Mouse (Mus musculus): ENCODE data around the gene Gm47995. TPM values are rescaled to one million over a fixed set of nuclear protein-coding genes. Genes with fewer than 3 reads are reported as not detected.
A peak's percentile ranks its signal among the peaks of the same experiment; 100 is the strongest.

The Gm47995 gene
- total RNA-seq, 2 experiments from 2014 or later: not detected

DNA sequence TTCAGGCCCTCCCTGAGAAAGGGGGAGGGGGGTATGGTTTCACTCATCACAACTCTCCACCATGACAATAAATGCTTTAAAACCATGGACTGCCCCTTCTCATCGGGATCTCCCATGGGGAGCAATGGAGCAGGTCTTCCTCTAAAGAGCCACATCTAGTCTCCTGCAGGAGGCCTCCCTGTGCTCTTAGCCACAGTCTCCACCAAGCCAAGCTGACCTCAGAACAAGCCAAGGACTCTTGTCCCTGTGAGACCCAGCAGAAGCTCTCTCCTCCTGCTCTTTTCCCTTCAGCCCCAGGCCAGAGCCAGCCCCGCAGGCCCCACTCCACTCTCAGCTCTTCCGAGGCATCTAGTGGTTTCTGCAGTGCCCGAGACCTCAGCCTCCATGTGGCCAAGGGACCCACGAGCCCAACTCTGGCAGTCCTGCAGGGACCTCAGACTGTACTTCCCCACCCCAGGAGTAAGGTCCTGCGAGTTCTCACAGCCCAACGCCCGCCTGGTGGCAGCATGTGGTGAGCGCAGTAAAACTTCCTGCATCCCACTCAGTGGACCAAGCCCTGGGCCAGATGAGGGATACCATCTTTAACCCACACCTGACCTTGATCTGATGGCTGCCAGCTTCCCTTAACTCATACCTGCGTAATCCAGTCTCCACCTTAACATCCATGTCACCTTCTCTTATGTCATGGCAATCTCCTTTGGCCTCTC, 24.5 kb downstream of the Gm47995 start:
- intact Hi-C loops (cut with DNase I): no loop called here
- no peak for DNase-seq (ENCODE audit: low spot score in 2 of 2)

DNA sequence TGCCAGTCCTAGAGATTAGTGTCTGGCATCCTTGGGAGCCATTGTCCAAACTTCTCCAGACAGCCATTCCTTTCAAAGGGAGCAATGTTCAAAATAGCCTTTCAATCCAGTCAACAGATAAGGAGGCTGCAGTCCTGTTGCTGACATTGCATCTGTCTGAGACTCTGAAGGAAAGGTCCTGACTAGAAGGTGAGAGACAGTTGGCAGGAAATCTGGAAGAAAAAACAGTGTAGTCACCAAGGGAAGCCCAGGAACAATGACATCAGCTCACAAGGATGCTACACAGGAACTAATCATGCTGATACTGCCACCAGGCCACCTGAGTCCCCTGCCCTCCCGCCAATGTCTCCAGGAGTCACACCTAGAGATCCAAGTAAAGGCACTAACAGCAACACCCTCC, 25.1 kb downstream of the Gm47995 start:
- intact Hi-C loops (cut with DNase I): no loop called here
- no peak for DNase-seq (ENCODE audit: low spot score in 2 of 2)

DNA sequence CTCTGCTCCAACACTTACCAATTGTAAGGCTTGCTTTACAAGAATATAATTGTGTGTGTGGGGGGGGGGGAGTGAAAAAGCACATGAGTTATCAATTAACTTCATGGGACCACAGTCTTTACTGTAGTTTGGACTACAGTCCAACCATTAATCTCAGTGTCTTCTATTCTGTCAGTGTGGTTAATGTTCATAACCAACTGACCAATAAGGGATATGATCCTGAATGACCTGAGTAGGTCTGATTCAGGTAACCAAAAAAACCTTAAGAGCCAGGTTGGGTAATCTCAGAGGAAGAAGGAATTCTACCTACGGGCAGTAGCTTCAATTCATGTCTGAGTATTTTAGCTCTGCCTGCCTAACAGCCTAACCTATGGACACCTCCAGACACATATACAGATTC, 26.3 kb downstream of the Gm47995 start:
- DNase-seq (ENCODE audit: low spot score in 2 of 2): no peak
- intact Hi-C loops (cut with DNase I): no loop called here

DNA sequence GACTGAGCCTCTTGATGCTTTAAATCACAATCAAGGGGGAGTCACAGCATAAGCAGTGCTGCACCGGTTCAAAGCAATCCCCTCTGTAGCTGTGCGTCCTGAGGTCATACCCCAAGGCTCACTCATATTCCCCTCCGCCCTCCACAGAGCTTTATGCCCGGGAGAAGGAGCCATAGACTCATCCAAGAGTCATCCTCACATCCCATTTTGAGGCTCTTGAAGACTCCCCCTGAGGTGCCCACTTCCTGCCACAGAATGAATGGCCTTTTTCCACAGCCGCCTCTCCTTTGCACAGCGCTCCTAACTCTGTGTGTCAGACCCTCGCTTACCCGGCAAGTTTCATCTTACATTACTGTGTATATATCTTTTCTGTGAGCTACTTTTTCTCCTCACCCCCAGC, 29.3 kb downstream of the Gm47995 start:
- intact Hi-C loops (cut with DNase I): no loop called here
- no peak for DNase-seq (ENCODE audit: low spot score in 2 of 2)

DNA sequence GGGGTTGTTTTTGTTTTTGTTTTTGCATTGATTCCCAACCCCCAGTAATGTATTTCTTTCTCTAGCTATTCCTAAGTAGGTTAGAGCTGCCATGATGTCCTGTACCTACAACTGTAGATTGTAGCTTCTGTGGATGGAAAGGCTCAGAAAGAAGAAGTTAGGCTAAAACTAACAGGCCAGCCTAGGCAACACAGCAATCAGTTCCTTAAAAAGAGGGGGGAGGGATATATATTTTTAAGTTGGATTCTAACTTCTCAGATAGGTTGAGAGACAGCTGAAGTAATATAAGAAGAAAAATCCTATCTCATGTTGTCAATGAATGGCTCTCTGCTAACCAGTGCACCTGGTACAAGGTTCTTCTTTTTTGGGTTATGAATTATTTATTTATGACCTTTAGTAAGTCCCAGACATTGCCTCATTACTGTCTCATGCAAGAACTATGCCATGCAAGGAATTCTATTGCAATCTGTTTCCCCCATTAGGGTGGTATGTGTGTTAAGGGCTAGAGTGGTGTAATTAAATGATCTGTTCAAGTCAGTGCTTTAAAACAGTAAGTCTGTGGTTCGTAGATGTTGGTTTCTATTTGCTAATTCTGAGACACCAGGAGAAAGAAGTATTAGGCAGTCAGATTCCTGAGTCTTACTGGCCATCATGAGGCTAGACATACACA, 30.2 kb downstream of the Gm47995 start:
- no peak for DNase-seq (ENCODE audit: low spot score in 2 of 2)
- intact Hi-C loops (cut with DNase I): no loop called here

DNA sequence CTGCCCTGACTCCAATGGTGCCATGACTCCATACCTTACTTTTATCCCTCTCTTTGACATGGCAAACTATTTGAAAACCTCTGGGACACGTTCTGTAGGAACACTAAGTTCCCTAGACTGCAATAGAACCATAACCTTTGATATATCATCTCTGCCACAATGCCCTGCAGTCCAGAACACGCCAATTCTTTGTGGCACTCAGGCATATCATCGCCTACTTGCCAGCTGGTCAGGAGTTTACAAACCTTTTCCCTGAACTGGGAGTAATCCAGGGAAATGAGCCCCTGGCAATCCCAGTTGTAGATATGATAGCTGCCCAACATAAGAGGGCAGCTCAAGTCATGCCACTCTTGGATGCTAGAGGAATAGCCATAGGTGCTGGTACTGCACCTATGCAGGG, 34.1 kb downstream of the Gm47995 start:
- intact Hi-C loops (cut with DNase I): no loop called here
- no peak for DNase-seq (ENCODE audit: low spot score in 2 of 2)

DNA sequence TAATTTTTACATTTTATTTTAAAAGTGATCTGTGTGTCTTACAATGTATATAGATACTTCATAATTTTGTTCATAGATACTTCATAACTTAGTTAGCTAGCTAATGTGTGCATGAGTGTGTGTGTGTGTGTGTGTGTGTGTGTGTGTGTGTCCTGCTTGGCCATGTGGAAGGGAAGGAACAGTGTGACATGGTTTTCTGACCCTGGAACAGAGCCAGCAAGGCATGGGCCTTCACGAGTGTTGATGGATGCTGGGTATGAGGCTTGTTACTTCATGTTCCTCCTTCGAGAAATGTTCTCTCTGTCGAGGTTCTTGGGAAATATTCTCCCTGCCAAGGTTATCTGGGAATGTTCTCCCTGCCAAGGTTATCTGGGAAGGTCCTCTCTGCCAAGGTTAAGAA, 35.5 kb downstream of the Gm47995 start:
- DNase-seq (ENCODE audit: low spot score in 2 of 2): no peak
- intact Hi-C loops (cut with DNase I): no loop called here

DNA sequence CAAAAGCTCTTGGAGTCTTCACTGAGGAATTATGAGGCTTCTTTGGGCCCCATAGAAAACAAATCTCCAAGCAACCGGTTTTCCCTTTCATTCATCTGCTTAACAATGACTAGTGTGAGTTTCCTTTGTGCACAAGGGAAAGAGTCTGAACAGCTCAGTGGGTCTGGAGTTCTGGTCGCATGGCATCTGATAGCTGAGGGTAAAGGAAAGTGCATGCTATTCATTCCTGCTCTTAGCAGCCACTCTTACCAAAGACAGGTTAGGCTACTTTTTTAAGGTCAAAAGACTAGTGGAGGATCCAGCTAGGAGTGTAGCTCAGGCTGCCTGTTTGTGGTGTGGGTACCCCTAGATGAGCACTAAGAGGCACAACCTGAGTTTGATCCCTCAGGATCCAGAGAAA, 37.3 kb downstream of the Gm47995 start:
- intact Hi-C loops (cut with DNase I): no loop called here

DNA sequence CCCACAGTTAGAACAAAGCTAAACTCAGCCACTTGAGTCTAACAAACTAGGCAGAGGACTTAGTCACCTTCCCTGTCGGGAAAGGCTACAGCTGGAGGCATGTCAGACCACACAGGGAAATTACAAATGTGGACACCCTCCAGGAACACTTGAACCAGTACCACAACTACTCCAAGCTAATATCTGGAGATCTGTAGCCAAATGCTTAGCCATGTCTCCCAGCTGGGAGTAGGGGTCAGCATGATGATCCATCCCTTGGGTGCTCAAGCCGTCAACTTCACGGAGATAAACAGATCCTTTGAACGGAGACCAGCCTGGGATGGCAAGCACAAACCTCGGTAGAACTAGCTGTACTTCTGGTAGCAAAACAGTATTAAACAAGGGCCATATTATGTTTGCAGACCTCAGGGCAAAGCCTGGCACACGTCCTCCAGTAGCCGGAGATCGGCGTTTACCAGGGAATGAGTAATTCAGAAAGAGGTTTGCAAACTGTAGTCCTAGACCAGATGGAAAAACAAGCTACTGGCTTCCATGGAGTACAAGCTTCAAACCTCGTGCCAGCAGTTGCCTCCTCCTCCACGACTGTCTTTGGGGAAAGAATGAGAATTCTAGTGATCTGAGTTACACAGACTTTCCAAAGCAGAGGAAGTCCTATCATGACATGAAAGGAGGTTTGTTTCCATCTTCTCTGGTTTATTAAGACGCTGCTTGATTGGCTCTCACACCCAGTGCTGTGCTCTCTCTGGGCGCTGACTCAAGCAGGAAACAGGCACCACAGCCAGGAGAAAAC, 38.1 kb downstream of the Gm47995 start:
- intact Hi-C loops (cut with DNase I): no loop called here
- DNase-seq (ENCODE audit: low spot score in 2 of 2): peak; percentile 17 to 18

More for the DNA sequence above, 37.3 kb downstream of the Gm47995 start:
- no peak for DNase-seq (ENCODE audit: low spot score in 2 of 2)

DNA sequence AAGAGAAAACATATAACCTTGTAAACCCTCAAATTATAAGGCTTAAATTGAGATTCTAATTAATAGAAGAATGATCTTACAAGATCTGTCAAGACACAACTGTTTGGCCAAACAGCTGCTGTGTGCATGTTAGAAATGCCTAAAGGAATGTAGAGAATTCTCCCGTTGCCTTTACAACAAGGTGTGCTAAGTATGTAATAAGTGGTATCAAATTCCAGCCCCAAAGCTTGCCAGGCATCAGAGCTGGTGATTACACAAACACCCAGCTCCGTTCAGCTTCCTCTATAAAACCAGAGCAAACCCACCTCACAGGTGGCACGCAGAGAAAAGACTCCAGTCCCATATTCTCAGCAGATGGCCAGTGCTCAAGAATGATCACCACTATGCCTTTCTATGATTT, 39.5 kb downstream of the Gm47995 start:
- intact Hi-C loops (cut with DNase I): no loop called here
- DNase-seq (ENCODE audit: low spot score in 2 of 2): no peak

DNA sequence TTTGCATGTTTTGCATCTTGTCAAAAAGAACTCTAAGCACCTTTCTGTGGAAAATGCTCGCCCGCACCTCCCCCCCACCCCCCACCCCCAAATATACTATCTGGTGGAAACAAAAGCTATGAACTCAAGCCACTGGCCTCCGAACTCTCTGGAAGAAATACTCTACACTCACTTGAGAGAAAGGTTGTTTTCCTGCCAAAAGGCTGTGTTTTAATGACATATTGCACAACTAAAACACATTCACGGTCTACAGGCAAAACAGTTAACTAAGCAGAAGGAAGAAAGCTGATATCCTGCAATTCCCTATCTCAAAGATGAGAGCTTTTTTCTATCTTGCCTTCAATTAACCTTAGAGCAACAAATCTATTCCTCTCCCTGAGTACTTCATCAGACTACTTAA, 45.1 kb downstream of the Gm47995 start:
- no peak for DNase-seq (ENCODE audit: low spot score in 2 of 2)
- intact Hi-C loops (cut with DNase I): no loop called here

DNA sequence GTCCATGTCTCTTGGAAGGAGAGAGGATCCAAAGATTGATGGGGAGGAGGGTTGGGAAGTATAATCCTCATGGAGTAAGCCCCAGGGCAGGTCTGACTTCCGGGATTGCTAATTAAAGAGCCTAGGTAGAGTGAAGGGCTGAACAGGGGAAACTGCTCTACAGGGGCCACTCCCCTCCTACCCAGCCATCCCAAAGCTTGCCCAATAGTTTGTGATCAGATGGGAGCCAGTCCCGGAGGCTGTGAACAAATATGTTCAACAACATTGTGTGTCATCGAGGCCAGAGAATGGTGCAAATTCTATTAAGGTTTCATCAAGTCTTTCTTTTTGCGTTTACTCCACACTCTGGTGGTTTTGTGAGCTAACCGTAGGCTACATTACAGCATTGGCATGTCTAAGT, 45.8 kb downstream of the Gm47995 start:
- DNase-seq (ENCODE audit: low spot score in 2 of 2): no peak
- intact Hi-C loops (cut with DNase I): no loop called here

DNA sequence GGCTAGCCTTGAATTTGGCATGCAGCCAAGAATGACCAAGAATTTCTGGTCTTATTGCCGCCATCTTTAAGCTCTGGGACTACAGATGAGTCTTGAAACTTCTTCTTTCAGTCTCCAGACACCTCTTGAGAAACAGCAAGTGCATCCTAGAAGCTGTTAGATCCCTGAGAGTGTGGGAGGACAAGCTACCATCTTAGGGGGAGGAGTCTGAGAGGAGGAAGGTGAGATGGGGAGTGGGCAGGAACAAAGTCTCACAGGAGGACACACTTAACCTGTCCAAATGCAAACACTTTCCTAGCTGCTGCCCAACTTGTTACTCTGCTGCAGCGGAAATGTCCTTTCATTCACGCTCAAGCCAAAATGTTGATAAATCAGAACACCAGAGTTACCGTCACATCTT, 46.5 kb downstream of the Gm47995 start:
- no peak for DNase-seq (ENCODE audit: low spot score in 2 of 2)
- intact Hi-C loops (cut with DNase I): no loop called here

DNA sequence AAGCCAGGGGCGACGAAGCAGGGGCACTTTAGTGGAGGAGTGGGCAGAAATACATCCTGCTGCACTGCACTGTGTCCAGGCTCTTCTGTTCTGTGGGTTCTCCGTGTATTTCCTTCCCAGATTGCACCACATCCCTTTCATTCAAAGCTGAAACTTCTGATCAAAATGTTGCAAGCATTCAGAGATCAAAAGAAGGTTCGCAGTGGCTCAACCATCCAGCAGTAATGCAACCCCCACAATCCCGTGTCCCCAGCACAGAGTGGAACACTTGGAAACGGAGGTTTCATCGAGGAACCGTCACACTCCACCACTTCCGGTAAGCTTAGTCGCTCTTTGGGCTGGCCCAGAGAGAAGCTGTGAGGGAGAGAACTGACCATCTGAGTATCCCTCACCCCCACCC, 46.9 kb downstream of the Gm47995 start:
- intact Hi-C loops (cut with DNase I): no loop called here
- no peak for DNase-seq (ENCODE audit: low spot score in 2 of 2)

DNA sequence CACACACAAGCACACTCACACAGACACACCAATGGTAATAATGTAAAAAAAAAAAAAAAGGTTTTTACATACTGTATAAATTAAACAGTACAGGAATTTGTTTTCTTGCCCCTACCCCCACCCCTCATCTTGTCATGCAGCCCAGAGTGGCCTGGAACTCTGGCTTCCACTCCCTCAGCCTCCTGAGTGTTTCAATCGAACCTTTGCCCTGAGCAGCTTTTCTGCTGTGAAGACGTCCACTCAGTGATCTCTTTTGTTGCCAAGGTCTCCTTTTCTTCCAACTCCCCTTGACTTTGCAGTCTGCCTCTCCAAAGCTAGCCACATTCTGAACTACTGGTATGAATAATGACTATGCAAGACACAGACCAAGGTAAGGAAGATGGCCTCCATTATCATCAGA, 47.6 kb downstream of the Gm47995 start:
- intact Hi-C loops (cut with DNase I): no loop called here
- DNase-seq (ENCODE audit: low spot score in 2 of 2): no peak

Other genes with a start within 250 kb of the Gm47995 start
- gene Hmcn1, start 205.0 kb upstream of the Gm47995 start, total RNA-seq (2021): 1 to 10 TPM; 1.9 to 2.2 TPM
- not detected for gene Gm47985, start 15.9 kb upstream of the Gm47995 start, total RNA-seq (2021)
- gene Gm8947, start 6.1 kb upstream of the Gm47995 start, total RNA-seq (2021): not detected
- gene 3110040M04Rik, start 5.7 kb downstream of the Gm47995 start, total RNA-seq (2021): not detected
- gene Gm47996, start 11.7 kb downstream of the Gm47995 start, total RNA-seq (2021): not detected
- gene Ivns1abp, start 146.0 kb downstream of the Gm47995 start, total RNA-seq (2021): 100 to 1,000 TPM; 123 to 135 TPM
- gene Swt1, start 230.0 kb downstream of the Gm47995 start, total RNA-seq (2021): 10 to 100 TPM; 10.5 to 15.2 TPM
- 10 to 100 TPM; 24.1 to 33.0 TPM for gene Trmt1l, start 230.1 kb downstream of the Gm47995 start, total RNA-seq (2021)

Data from left cerebral cortex, postnatal 36 days (tissue).